Mouse (Mus musculus): ENCODE measurements around the gene Prpf6.

DNA sequence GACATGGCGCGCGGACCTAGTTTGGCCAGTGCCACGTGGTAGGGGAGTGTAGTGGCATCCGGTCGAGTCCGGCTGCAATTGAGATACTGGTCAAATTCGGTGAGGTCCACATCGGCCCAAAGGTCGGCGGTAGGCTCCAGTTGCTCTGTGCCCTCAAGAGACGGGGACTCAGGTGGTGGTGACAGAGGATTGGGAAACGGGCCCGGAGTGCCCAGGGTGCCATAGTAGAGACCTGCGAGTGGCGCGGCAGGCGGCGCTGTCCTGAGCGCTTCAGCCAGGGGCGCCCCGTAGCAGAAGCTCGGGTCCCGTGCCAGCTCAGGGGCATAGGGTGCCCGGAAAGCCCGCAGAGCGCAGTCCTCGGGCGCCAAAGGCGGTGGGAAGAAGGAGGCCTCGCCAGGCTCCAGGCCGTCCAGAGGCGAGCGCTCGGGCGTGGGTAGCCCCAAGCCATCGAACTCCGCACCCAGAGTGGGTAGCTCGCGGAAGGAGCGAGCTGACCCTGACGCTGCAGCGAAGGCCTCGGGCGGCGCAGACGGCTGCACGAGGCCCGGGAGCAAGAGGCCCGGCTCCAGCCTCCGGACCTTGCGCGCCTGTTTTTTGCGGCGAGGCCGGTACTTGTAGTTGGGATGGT is 78.7 kb downstream of the Prpf6 start:
- TF ChIP-seq POLR2A (IDR thresholded peaks at IDR 0.05; ENCODE audit: borderline replicate concordance, insufficient read depth, low read length) = no peak
- no peak for TF ChIP-seq CTCF (IDR thresholded peaks at IDR 0.05; ENCODE audit: borderline replicate concordance, insufficient read depth, low read depth, low read length)
